Mouse (Mus musculus) thymus, postnatal 4 days (tissue): ENCODE measurements at regions not wholly inside any gene's neighbourhood (a gene's known extent, or its start where the extent isn't known, plus 50 kb on each side); places are given as distances from the start of the nearest gene placed in this dataset.
A peak's percentile ranks its signal among the peaks of the same experiment; 100 is the strongest.

Source experiments
- DNase-seq: peaks from one replicate; pipeline ENCODE4 v3.0.0; 2021

GRCm38 (mm10) chr2:92544364-92545151, 54.9 kb upstream of the Chst1 start:
- DNase-seq = peak; percentile 18

- no peak for DNase-seq
Observed at GRCm38 (mm10) chr2:92540841-92541240, 58.7 kb upstream of the Chst1 start.

DNA sequence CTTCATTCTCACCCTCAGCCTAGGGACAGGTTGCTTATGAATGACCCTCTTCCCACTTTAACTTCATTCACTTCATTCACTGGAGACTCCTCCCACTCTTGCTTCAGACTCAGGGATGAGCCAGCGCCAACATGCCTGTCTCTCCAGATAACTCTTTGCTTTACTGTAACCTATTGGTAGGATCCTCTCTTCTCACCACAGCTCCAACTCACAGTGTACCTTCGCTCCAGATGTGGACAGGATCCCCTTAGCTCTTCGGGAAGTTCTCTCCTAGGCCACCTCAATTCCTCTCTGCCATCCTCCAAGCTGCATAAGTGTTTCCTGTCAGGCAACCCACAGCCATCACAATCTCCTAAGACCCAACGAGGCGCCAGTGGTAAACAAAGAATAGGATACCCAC, 67.5 kb upstream of the Chst1 start:
- no peak for DNase-seq

DNA sequence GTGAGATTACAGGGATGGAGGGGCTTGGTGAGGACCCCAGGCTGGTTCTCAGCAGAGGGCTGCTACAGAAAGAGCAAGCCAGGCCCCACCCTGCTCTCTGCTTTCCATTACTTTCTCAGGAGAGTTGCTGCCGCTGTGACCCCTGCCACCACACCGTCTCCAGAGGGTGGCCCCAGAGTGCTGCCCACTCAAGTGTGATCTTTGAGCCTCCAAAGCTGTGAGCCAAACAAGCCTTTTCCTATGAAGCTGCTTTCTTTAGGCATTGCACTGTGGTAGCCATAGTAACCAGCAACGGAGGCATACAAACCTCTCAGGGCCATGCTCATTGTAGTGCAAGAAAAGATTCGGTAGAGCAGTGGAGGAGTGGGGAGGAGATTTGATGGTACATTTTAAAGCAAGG, 68.8 kb upstream of the Chst1 start:
- no peak for DNase-seq

DNA sequence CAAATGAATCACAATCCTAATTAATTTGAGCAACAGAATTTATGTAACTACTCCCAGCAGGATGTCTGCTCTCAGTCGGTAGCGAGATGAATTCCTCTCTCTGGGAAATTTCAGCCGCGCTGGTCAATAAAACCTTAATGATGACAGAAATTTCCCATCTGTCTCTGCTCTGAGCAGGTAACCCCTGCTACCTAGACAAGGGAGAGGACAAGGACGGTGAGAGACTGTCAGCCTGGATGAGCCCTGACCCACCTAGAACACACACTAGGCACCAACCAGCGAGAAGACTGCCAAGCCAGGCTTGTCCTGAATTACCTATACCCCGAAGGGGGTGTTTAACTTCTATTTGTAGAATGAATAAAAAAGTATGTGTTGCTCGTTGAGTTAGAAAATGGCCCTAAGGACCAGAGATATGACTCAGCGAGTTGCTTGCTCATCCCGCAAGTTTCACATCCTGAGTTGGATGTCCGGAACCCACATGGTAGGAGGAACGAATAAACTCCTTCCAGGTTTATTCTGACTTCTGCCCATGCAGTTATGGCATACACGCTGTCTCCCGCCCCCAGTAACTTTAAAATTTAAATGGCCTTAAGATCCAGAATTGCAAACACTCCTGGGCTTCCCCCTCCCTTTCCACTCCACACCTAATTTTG, 69.5 kb upstream of the Slc35c1 start:
- DNase-seq = no peak

GRCm38 (mm10) chr2:92529071-92529641, 68.8 kb upstream of the Slc35c1 start:
- DNase-seq = peak; percentile 30

- DNase-seq = no peak
Observed at GRCm38 (mm10) chr2:92528119-92528830, 67.9 kb upstream of the Slc35c1 start.

- no peak for DNase-seq
Observed at GRCm38 (mm10) chr2:92526676-92527395, 66.5 kb upstream of the Slc35c1 start.

DNA sequence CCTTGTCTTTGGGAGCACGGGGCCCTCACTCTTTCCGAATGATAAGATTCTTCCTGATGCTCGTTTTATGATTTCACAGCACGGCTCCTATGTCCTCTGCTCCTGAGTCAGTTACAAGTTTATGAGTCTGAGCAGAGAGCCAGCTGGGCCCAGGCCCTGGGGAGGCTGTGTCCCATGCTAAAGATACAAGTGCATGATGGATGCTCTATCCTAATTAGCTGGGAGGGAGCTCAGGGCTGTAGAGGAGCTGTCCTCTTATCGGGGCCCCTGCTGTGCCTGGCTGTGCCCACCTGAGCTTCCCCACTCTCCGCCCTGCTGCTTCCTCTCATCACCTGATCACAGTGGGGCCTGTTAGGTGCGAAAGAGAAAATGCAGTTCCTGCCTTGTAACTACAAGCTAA, 65.3 kb upstream of the Slc35c1 start:
- no peak for DNase-seq

- no peak for DNase-seq
Observed at GRCm38 (mm10) chr2:92525062-92525623, 64.8 kb upstream of the Slc35c1 start.

GRCm38 (mm10) chr2:92524346-92524905, 64.1 kb upstream of the Slc35c1 start:
- no peak for DNase-seq

GRCm38 (mm10) chr2:92523321-92523895, 63.1 kb upstream of the Slc35c1 start:
- no peak for DNase-seq

DNA sequence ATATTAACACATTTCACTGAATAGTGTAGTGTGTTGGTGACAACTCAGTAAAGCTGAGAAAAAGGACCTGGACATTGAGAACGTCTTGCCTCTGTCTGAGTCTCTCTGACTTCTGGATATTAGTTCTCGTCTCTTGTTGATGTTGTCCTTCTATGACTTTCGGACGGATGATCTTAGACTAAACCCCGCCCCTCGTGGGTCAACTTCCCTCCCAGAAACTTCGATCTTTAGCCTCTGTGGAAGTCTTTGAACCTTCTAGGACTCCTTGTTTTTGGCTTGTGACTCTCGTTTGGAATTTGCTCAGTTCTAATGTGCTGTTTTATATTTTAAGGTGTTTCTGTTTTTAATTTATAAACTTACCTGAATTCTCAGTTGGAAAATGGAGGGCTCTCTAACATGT, 61.2 kb upstream of the Slc35c1 start:
- no peak for DNase-seq

DNA sequence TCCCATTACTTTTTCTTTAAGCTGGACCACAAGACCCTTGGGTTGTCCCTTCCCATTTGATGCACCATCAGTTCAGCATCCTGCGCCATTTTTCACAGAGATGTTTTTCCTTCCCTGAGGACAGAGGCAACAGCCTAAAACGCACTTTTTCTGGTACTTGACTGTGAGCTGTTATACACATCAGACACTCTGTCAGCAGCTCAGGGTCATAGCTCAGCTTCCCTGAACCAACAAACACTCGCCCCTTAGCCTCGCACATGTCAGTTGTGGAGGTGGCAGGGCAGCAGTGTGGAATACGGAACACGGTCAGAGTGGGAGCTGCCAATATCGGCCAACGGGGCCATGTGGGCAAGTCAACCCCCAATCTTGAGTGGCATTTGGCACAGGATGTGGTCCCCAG, 59.1 kb upstream of the Slc35c1 start:
- no peak for DNase-seq

DNA sequence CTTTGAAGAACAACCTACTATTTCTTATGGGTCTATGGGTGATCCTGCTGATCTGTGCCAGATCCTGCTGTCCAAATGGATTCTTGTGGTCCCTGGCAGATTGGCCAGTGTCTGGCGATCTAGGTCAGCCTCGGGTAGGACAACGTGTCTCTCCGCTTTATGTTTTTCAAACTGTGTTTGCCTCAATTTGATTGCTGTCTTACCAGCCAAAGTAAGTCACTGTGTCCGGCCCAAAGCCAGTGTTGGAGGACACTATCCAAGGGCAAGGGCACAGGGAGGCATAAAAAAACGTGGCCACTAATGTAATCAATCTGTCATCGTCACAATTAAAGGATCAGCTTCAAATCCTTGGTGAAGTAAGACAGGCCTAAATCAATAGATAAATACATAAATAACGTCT, 58.6 kb upstream of the Slc35c1 start:
- no peak for DNase-seq

DNA sequence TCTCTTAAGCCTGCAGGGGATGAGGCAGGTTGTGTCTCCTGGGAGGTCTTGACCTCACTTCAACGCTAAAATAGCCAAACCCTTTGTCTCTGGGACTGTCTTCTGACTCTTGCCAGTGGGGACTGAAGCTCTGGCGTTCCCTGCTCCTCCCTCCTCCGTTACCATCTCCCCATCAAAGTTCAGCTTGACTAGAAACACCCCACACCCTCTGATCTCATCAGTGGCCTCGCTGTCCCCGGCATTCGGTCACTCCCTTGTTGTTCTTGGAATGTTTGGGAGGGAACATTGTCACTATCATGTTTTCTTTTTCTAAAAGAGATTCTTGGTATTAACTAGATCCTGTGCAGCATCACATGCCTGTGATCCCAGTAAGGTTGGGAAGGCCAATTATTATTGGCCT, 54.6 kb upstream of the Slc35c1 start:
- no peak for DNase-seq

GRCm38 (mm10) chr2:92511771-92512744, 51.7 kb upstream of the Slc35c1 start:
- no peak for DNase-seq
